Mouse (Mus musculus) stomach, embryonic 16.5 days (tissue): Measurements from ENCODE around the gene Ripor1. TPM values are rescaled to one million over a fixed set of nuclear protein-coding genes. Genes with fewer than 3 reads are reported as not detected.

Experiments used
- ATAC-seq: fragments of 200-750 bp; cut with Nextera tagmentation; 2 replicates; pipeline ENCODE4 v1.8.0; 2017; ENCODE audit warnings: moderate number of reproducible peaks, moderate TSS enrichment; ENCODE audit not compliant: insufficient read depth, low FRiP score
- H3K27ac ChIP-seq: fragments of 300-500 bp; sonication (generic); 2 replicates; pipeline ENCODE4 v1.5.1; 2014; ENCODE audit warnings: low read length
- H3K27me3 ChIP-seq: fragments of 300-500 bp; sonication (generic); 2 replicates; pipeline ENCODE4 v1.6.1; 2014; ENCODE audit warnings: low read length, control low read depth, mixed read lengths; ENCODE audit not compliant: control insufficient read depth, insufficient read depth
- H3K36me3 ChIP-seq: fragments of 300-500 bp; sonication (generic); 2 replicates; pipeline ENCODE4 v1.6.1; 2014; ENCODE audit warnings: low read length; ENCODE audit not compliant: control insufficient read depth, insufficient read depth
- H3K4me1 ChIP-seq: fragments of 300-500 bp; sonication (generic); 2 replicates; pipeline ENCODE4 v1.6.1; 2014; ENCODE audit warnings: low read length, control low read depth, mixed read lengths; ENCODE audit not compliant: control insufficient read depth, insufficient read depth
- H3K4me2 ChIP-seq: fragments of 300-500 bp; sonication (generic); 2 replicates; pipeline ENCODE4 v1.6.1; 2014; ENCODE audit warnings: low read depth, low read length, mixed read lengths
- H3K4me3 ChIP-seq: fragments of 300-500 bp; sonication (generic); replicated peaks from 2 replicates; pipeline ENCODE4 v1.5.1; 2014; ENCODE audit warnings: mild to moderate bottlenecking, low read length
- H3K9ac ChIP-seq: fragments of 300-500 bp; sonication (generic); 2 replicates; pipeline ENCODE4 v1.6.1; 2014; ENCODE audit warnings: low read length
- H3K9me3 ChIP-seq: fragments of 300-500 bp; sonication (generic); replicated peaks from 2 replicates; pipeline ENCODE4 v1.6.1; 2016; ENCODE audit warnings: low read length, control low read depth; ENCODE audit not compliant: control insufficient read depth
- WGBS: fragments of 180-500 bp; shearing (Covaris S2); extraction: QIAGEN DNeasy Blood & Tissue Kit; methylation state at CpG from one replicate; pipeline ENCODE4 v1.1.7; 2014; 5-methylcytosine and 5-hydroxymethylcytosine counted together
- polyA plus RNA-seq: library from polyadenylated mRNA; unstranded; fragments of >200 nt; fragmentation: Nextera tagmentation; extraction: Ambion mirVana; gene quantifications from 2 replicates; pipeline ENCODE4 v1.2.1, GENCODE M21; 2015

Gene Ripor1
- polyA plus RNA-seq, 1 experiment from 2014 or later: 21.9 TPM

DNA sequence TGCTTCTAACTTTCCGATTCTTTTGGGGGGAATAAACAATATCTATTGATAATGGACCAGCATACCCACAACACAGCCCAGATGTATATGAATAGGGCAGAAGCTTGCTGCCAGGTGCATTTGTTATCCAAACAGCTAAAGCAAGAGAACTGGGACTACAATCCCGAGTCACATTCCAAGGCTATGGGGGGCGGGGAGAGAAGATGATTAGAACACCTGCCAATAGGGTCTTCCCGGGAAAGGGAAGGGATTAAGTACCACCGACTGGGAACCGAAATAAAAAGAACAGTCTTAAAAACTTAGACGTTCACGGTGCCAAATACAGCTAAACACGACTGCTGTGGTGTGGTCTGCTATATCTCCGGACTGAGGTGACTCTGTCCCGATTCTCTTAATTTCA, 30.4 kb downstream of the Ripor1 start:
- Histone ChIP-seq H3K9me3 (no peaks in the 10 kb centered on the region), H3K27me3 (no peaks in the 10 kb centered on the region), H3K4me1 (peaks cover 18% of the 10 kb centered on the region), H3K4me2 (peak overlapping the region; percentile 83), H3K36me3 (no peaks in the 10 kb centered on the region), H3K27ac (peak overlapping the region; percentile 100), H3K9ac (peak overlapping the region; percentile 100), H3K4me3 (peak overlapping the region; percentile 89)
- ATAC-seq: no peak
- WGBS: 2% methylated on average over 11 of the region's 11 CpGs

DNA sequence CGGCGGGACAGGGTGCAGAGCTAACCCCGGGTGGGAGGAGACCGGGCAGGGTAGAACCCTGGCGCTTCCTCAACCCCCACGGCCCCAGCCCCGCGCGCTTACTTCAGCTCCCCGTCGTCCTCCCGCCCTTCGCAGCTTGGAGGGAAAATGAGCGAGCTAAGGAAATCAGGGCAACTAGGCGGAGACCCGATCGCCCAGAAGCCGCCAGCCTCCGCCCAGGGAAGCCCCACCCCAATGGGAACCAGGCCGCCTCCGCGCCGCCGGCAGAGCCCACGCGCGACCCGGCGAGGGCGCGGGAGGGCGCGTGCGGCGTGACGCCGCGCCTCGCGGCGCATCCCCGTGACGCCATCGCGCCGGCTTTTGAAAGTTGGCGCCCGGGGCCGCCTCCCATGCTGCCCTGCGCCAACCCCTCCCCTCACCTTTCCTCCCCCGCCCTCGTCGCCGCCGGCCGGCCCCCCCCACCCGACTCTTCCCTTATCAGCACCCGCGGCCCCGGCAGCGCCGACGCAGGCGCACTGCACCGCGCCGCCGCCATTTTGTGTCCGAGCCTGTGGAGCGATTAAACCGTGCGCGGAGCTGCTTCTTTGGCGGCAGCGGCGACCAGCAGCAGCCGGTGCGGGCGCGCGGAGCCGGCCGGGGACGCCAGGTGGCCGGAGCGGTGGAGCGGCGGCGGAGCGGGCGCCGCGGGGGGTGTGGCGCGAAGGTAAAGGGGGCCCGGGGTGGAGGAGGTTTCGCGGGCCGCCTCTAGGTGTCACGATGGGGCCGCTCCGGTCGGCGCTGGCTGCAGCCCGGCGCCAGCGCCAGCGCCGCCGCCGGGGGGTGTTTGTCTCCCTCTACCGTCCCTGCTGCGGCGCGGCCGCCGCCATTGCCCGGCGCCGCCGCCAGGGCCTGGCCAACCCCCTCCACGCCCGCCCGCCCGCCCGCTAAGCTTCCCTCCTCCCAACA, 31.2 kb downstream of the Ripor1 start, which contains the start of gene Ctcf:
Gene Ctcf (plus strand): TSS at position 551 of the 945 bp plus-strand sequence.
- H3K9ac ChIP-seq: peak within 1 kb of the TSS; percentile 100
- H3K27me3 ChIP-seq: no peaks in the 10 kb centered on the region
- H3K4me3 ChIP-seq: peak within 1 kb of the TSS; percentile 89
- H3K4me1 ChIP-seq: peaks cover 24% of the 10 kb centered on the region
- under 1% methylated on average over 115 of the region's 126 CpGs for WGBS
- ATAC-seq: peak; percentile 94
- no peaks in the 10 kb centered on the region for H3K9me3 ChIP-seq
- H3K36me3 ChIP-seq: no peaks in the 10 kb centered on the region
- H3K27ac ChIP-seq: peak within 1 kb of the TSS; percentile 100
- H3K4me2 ChIP-seq: peak within 1 kb of the TSS; percentile 83

DNA sequence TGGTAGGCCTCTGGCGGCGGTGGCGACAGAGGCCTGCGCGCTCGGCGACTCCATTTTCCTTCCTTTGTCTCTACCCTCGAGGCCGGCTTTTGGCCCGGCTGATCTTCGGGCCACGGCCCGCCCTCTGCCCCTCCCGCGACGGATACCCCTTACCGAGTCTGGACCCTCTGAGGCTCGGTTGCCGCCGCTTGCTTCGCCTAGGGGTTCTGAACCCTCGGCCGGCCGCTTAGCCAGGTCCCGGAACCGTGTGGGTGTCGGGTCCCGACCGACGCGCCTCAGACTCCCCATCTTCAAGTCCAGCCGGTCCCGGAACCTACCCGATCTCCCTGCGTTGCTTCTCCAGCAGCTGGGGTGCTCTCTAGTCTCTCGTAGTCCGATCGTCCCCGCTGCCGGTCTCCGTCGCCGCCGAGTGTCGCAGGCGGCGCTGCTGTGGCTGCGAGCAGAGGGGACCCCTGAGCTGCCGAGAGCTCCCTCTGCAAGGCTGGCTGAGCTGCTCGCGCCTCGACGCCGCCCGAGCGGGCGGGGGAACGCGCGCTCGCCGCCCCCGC, 32.0 kb downstream of the Ripor1 start, which contains the start of gene Agrp:
Gene Agrp (minus strand): TSS at position 431 of the 548 bp plus-strand sequence.
- WGBS: under 1% methylated on average over 60 of the region's 63 CpGs
- ATAC-seq: peak; percentile 24; the same call in 1 of the 2 replicates
- H3K9me3 ChIP-seq: no peaks in the 10 kb centered on the region
- H3K4me2 ChIP-seq: peak within 1 kb of the TSS; percentile 83
- no peaks in the 10 kb centered on the region for H3K27me3 ChIP-seq
- H3K4me3 ChIP-seq: peak within 1 kb of the TSS; percentile 89
- peaks cover 24% of the 10 kb centered on the region for H3K4me1 ChIP-seq
- H3K9ac ChIP-seq: peak within 1 kb of the TSS; percentile 100
- peak within 1 kb of the TSS; percentile 100 for H3K27ac ChIP-seq
- H3K36me3 ChIP-seq: no peaks in the 10 kb centered on the region

DNA sequence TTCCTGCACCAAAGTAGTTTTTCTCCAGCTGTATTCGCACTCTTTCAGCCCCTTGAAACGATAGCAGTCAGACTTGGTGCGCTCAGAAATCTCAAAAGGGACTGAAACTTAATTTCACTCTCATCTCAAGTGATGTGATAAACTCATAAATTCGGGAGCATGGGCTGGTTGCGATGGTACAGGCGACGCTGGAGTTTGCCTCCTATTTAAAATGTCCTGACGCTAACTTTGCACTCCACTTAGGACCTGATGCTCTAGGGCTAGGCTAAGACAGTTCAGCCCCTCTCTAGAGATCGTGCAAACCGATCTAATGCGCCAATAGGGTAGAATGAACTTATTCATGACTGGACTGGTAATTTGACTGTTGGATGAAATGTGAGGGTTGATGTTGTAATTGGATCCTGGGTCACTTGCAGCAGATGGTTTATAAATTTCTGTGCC, 32.6 kb downstream of the Ripor1 start:
- peak overlapping the region; percentile 89 for H3K4me3 ChIP-seq
- H3K9ac ChIP-seq: peak overlapping the region; percentile 100
- ATAC-seq: no peak
- no peaks in the 10 kb centered on the region for H3K27me3 ChIP-seq
- peak overlapping the region; percentile 61 for H3K4me2 ChIP-seq
- WGBS: under 1% methylated on average over 11 of the region's 11 CpGs
- H3K4me1 ChIP-seq: peaks cover 24% of the 10 kb centered on the region
- H3K9me3 ChIP-seq: no peaks in the 10 kb centered on the region
- peak overlapping the region; percentile 100 for H3K27ac ChIP-seq
- H3K36me3 ChIP-seq: no peaks in the 10 kb centered on the region

DNA sequence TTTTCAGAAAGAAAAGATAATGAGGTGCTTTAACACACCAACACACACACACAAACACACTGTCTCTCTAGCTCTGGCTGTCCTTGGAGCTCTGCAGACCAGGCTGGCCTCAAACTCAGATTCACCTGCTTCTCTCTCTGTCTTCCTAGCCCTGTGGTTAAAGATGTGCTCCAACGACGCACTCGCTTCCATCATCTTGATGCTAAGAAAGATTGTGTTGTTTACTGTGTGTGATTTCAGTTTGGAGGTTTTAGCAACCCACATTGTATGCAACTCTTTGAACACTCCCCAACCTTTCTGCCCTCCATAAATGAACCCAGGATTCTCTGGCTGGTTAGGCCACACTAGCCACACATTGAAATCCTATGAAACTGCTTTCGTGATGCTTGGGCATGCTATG, 33.5 kb downstream of the Ripor1 start:
- no peaks in the 10 kb centered on the region for H3K27me3 ChIP-seq
- 0 out of 2 replicates have a peak overlapping the region, but pooled peaks have one; percentile 26 for H3K9ac ChIP-seq
- peak overlapping the region; percentile 37 for H3K27ac ChIP-seq
- H3K36me3 ChIP-seq: 0 out of 2 replicates have a peak, but pooled peaks cover under 1% of the 10 kb centered on the region
- H3K4me1 ChIP-seq: peaks cover 24% of the 10 kb centered on the region
- peak overlapping the region; percentile 89; the same call in 1 of the 2 replicates for H3K4me3 ChIP-seq
- H3K4me2 ChIP-seq: peak overlapping the region; percentile 61
- ATAC-seq: no peak
- H3K9me3 ChIP-seq: no peaks in the 10 kb centered on the region
- WGBS: 74% methylated on average over 4 of the region's 4 CpGs

DNA sequence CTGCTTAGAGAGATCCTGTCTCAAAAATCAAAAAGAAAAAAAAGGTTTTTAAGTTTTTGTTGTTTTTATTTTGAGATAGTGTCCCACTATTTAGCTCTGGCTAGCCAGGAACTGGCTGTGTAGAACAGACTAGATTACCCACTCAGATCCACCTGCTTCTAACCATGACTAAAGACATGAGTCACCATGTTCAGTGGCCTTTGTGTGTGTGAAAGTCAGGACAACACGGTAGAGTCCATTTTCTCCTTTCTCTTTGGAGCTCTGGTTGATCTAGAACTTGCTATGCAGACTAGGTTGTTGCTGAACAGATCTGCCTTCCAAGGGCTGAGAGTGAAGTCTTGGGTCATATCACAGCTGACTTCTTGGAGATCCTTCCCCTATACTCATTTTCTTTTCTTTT, 34.8 kb downstream of the Ripor1 start:
- Histone ChIP-seq H3K36me3 (peaks cover 9% of the 10 kb centered on the region), H3K9me3 (no peaks in the 10 kb centered on the region), H3K27ac (0 out of 2 replicates have a peak overlapping the region, but pooled peaks have one; percentile 15), H3K4me3 (no peak overlapping the region), H3K4me2 (no peak overlapping the region), H3K4me1 (peaks cover 24% of the 10 kb centered on the region), H3K9ac (no peak overlapping the region), H3K27me3 (no peaks in the 10 kb centered on the region)
- WGBS: 69% methylated on average over 1 of the region's 1 CpGs
- ATAC-seq: no peak

DNA sequence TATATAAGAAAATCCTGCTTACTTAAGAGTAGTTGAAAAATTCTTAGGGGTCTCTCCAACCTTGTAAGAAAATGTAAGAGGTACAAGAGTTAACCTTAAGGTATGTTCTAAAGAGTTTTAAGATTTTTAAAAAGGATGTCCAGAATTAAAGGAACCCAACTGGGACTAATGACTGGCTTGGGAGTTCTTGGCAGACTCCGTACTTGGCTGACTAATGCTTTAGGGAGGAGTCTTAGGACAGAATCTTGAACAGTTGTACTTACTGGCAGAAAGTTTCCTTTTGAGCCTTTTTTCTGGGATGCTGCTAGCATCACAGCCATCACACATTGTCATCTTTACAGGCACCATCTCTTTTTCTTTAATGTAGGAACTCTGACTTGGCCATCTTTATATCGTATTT, 35.5 kb downstream of the Ripor1 start:
- H3K9me3 ChIP-seq: no peaks in the 10 kb centered on the region
- no peak overlapping the region for H3K27ac ChIP-seq
- no peak for ATAC-seq
- H3K4me3 ChIP-seq: no peak overlapping the region
- peaks cover 13% of the 10 kb centered on the region for H3K36me3 ChIP-seq
- no peak overlapping the region for H3K9ac ChIP-seq
- H3K27me3 ChIP-seq: no peaks in the 10 kb centered on the region
- no peak overlapping the region for H3K4me2 ChIP-seq
- H3K4me1 ChIP-seq: peaks cover 21% of the 10 kb centered on the region
- WGBS: 61% methylated on average over 2 of the region's 2 CpGs

DNA sequence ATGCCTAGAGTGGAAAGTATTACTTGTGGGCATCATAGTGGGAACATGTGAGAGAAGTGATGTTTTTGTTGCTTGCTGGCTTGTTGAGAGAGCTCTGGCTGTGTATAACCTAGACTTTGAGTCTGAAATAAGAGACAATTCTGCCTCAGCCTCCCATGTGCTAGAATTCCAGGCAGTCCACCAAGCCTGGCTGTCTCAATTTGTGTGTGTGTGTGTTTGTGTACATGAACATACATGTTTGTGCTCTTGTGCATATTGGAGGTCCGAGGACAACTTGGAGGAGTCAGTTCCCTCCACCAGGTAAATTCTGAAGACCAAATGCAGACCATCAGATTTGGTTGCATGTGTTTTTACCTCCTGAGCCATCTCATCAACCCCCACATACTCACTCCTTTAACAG, 40.1 kb downstream of the Ripor1 start:
- no peaks in the 10 kb centered on the region for H3K9me3 ChIP-seq
- WGBS: 96% methylated on average over 1 of the region's 1 CpGs
- H3K36me3 ChIP-seq: peaks cover 13% of the 10 kb centered on the region
- H3K27me3 ChIP-seq: no peaks in the 10 kb centered on the region
- no peak for ATAC-seq
- no peak overlapping the region for H3K27ac ChIP-seq
- no peak overlapping the region for H3K9ac ChIP-seq
- H3K4me3 ChIP-seq: no peak overlapping the region
- peaks cover 7% of the 10 kb centered on the region; the same call in 1 of the 2 replicates for H3K4me1 ChIP-seq
- H3K4me2 ChIP-seq: no peak overlapping the region

DNA sequence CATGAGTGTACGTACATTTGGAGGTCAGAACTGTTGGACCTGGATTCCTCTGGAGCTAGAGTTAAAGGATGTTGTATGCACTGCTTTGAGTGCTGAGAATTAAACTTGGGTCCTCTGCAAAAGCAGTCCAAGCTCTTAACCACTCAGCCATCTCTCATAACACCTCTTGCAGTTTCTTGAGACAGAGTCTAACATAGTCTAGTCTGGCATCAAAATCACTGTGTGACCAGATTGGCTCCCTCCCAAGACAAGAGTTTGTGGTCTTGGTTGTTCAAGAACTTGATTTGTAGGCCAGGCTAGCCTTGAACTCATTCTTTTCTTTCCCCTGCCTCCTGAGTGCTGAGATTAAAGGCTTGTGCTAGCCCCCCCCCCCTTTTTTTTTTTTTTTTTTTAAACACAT, 43.9 kb downstream of the Ripor1 start:
- no peaks in the 10 kb centered on the region for H3K27me3 ChIP-seq
- ATAC-seq: no peak
- no peak overlapping the region for H3K27ac ChIP-seq
- no peak overlapping the region for H3K9ac ChIP-seq
- no peak overlapping the region for H3K4me3 ChIP-seq
- peaks cover 10% of the 10 kb centered on the region for H3K36me3 ChIP-seq
- H3K9me3 ChIP-seq: no peaks in the 10 kb centered on the region
- H3K4me1 ChIP-seq: no peaks in the 10 kb centered on the region
- H3K4me2 ChIP-seq: no peak overlapping the region
- 95% methylated on average over 1 of the region's 1 CpGs for WGBS
